Mouse (Mus musculus) ZHBTc4 (cell line): ENCODE data around the gene Zmynd19.

Source experiments
- DNase-seq: peaks from one replicate; pipeline ENCODE4 v3.0.0-alpha.2; 2011; ENCODE audit warnings: low read depth, low spot score

The Zmynd19 gene

GRCm38 (mm10) chr2:24949421-24950188 lies at the start of gene Zmynd19:
Gene Zmynd19, plus strand, starts transcription at chr2:24949792.
- DNase-seq: peak; percentile 99

GRCm38 (mm10) chr2:24901055-24901454 lies 48.5 kb upstream of the Zmynd19 start:
- no peak for DNase-seq

GRCm38 (mm10) chr2:24902999-24903398 lies 46.6 kb upstream of the Zmynd19 start:
- no peak for DNase-seq

- DNase-seq: no peak
Observed at GRCm38 (mm10) chr2:24904823-24905652, 44.6 kb upstream of the Zmynd19 start.

GRCm38 (mm10) chr2:24905653-24906155 lies 43.9 kb upstream of the Zmynd19 start:
- no peak for DNase-seq

- peak; percentile 51 for DNase-seq
Observed at GRCm38 (mm10) chr2:24910481-24910880, 39.1 kb upstream of the Zmynd19 start.

- DNase-seq: peak; percentile 78
Observed at GRCm38 (mm10) chr2:24912189-24912588, 37.4 kb upstream of the Zmynd19 start.

GRCm38 (mm10) chr2:24912589-24912988 lies 37.0 kb upstream of the Zmynd19 start:
- DNase-seq: no peak

GRCm38 (mm10) chr2:24914762-24915161 lies 34.8 kb upstream of the Zmynd19 start:
- peak; percentile 18 for DNase-seq

- DNase-seq: peak; percentile 95
Observed at GRCm38 (mm10) chr2:24918930-24919838, 30.4 kb upstream of the Zmynd19 start, which contains the start of gene Ehmt1. Gene Ehmt1, minus strand, starts transcription at chr2:24919614.

GRCm38 (mm10) chr2:24919839-24920175 lies 29.8 kb upstream of the Zmynd19 start:
- no peak for DNase-seq

- DNase-seq: peak; percentile 39
Observed at GRCm38 (mm10) chr2:24923561-24923960, 26.0 kb upstream of the Zmynd19 start.

GRCm38 (mm10) chr2:24925284-24925683 lies 24.3 kb upstream of the Zmynd19 start:
- DNase-seq: no peak

GRCm38 (mm10) chr2:24926345-24926964 lies 23.1 kb upstream of the Zmynd19 start:
- no peak for DNase-seq

- DNase-seq: no peak
Observed at GRCm38 (mm10) chr2:24926965-24927358, 22.6 kb upstream of the Zmynd19 start.

GRCm38 (mm10) chr2:24927810-24928479 lies 21.6 kb upstream of the Zmynd19 start:
- DNase-seq: no peak

- DNase-seq: peak; percentile 45
Observed at GRCm38 (mm10) chr2:24929119-24929518, 20.5 kb upstream of the Zmynd19 start.

GRCm38 (mm10) chr2:24929593-24929992 lies 20.0 kb upstream of the Zmynd19 start:
- no peak for DNase-seq

- DNase-seq: peak; percentile 12
Observed at GRCm38 (mm10) chr2:24934441-24934963, 15.1 kb upstream of the Zmynd19 start.
